Mouse (Mus musculus) brain, embryonic 18.5 days (tissue): ENCODE data around the gene Mrpl39.

ENCODE experiments used
- DNase-seq: peaks from one replicate; pipeline ENCODE4 v3.0.0-alpha.2; 2012; ENCODE audit warnings: low read depth, low spot score

The Mrpl39 gene

DNA sequence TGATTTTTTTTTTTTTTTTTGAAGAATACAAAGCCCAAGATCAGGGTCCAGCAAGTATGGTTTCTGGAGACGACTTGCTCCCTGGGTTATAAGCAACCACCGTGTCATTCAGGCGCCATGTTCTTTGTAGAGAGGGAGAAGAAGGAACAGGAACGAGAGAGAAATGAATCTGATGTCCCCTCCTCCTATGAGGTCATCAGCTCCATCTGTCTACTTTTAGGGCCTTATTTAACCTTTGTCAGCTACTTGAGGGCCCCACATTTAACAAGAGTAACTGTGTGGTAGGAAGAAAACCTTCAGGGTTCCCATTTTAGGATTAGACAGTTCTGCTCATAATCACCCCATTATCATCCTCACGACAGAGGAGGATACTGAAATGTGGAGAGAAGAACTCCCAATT lies 34.5 kb downstream of the Mrpl39 start:
- no peak for DNase-seq

DNA sequence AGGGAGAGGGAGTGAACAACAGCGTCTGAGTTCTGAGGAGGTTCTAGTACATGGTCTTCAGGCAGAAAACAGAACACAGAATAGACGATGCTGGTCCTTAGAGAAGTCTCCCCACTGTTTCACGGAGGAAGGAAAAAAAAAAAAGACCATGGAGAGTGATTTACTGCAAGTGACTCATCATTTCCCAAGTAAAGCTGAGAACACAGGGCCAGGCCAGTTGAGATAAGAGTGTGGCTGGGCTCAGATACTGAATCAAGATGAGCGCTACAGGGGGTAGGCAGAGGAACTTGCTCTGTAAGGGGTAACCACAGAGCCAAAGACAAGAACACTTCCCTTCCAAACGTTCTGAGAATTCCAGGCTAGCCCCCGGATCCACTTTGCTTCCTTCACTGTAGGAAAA lies 36.8 kb downstream of the Mrpl39 start:
- no peak for DNase-seq

DNA sequence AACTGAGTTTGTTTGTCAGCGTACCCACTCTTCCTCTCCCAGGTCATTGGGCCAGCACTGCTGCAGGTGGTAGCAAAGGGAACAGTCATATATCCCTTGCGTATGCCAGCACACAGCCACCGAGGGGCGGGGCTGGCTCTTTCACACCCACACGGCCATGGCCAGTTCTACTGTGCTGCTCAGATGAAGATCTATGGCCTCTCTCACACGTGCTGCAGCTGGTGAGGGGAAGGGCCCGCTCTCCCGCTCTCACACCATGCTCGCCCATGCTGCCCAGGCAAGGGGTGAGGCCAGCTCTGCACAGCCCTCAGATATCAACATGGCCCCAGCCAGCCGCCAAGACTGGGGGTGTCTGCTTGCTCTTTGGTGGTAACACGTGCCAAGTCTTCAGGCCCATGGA lies 39.4 kb downstream of the Mrpl39 start:
- DNase-seq = no peak

- DNase-seq = no peak
Observed at GRCm38 (mm10) chr16:84681991-84682390, 53.6 kb downstream of the Mrpl39 start.

DNA sequence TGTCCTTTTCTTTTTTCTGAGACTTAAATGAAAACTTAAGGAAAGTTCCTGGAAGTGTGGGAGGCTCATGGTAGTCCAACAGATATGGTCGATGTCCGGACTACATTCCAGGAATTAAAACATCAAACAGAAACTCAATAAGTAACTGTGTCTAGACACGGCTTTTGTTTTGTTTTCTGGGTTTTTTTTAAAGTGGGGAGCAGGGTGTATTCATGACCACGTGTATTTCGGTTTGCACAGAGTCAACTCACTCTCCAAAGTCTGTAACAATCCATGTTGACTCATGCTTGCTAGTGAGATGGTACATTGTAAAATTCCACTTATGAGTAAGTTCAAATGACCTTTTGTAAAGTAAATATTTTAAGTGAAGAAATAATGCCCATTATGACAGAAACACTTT lies 54.8 kb downstream of the Mrpl39 start:
- no peak for DNase-seq

- DNase-seq = no peak
Observed at GRCm38 (mm10) chr16:84677292-84677691, 58.2 kb downstream of the Mrpl39 start.
